Mouse (Mus musculus) T-helper 17 cell (primary cell): ENCODE measurements around the gene 1810010D01Rik.

Source experiments
- in situ Hi-C, 2 experiments: fragments of 300-600 bp; cut with MboI, MseI; formaldehyde crosslinking; loops; 1 replicate in 1 of 2; 2 replicates in 1 of 2; pipeline ENCODE4 v1.15.1; 2025; ENCODE audit warnings: high pct_unique_total_duplicates in 2 of 2

1810010D01Rik gene

GRCm38 (mm10) chr7:145215476-145215875 lies 7.6 kb upstream of the 1810010D01Rik start:
- in situ Hi-C loops, result no loop called here

GRCm38 (mm10) chr7:145211680-145212659 lies 4.1 kb upstream of the 1810010D01Rik start:
- in situ Hi-C loops, result no loop called here

GRCm38 (mm10) chr7:145210477-145211070 lies 2.7 kb upstream of the 1810010D01Rik start:
- in situ Hi-C loops, result no loop called here

GRCm38 (mm10) chr7:145206801-145207200 lies 1.1 kb downstream of the 1810010D01Rik start:
- in situ Hi-C loops, result no loop called here

- in situ Hi-C loops, result no loop called here
These were observed 1.8 kb downstream of the 1810010D01Rik start for GRCm38 (mm10) chr7:145206056-145206610.

- in situ Hi-C loops, result no loop called here
These were observed 2.5 kb downstream of the 1810010D01Rik start for GRCm38 (mm10) chr7:145205363-145205902.

GRCm38 (mm10) chr7:145199711-145200110 lies 8.2 kb downstream of the 1810010D01Rik start:
- in situ Hi-C loops, result no loop called here

- in situ Hi-C loops, result no loop called here
These were observed 9.7 kb downstream of the 1810010D01Rik start for GRCm38 (mm10) chr7:145198223-145198714.

- in situ Hi-C loops, result no loop called here
These were observed 10.2 kb downstream of the 1810010D01Rik start for GRCm38 (mm10) chr7:145197711-145198110.

GRCm38 (mm10) chr7:145197042-145197441 lies 10.9 kb downstream of the 1810010D01Rik start:
- in situ Hi-C loops, result no loop called here

GRCm38 (mm10) chr7:145196340-145196739 lies 11.6 kb downstream of the 1810010D01Rik start:
- in situ Hi-C loops, result no loop called here

- in situ Hi-C loops, result no loop called here
These were observed 12.6 kb downstream of the 1810010D01Rik start for GRCm38 (mm10) chr7:145195186-145195927.

- in situ Hi-C loops, result no loop called here
These were observed 13.3 kb downstream of the 1810010D01Rik start for GRCm38 (mm10) chr7:145194455-145195161.

GRCm38 (mm10) chr7:145192836-145193235 lies 15.1 kb downstream of the 1810010D01Rik start:
- in situ Hi-C loops, result no loop called here

- in situ Hi-C loops, result no loop called here
These were observed 17.4 kb downstream of the 1810010D01Rik start for GRCm38 (mm10) chr7:145190520-145190919.

GRCm38 (mm10) chr7:145189342-145189741 lies 18.6 kb downstream of the 1810010D01Rik start:
- in situ Hi-C loops, result no loop called here

- in situ Hi-C loops, result no loop called here
These were observed 20.1 kb downstream of the 1810010D01Rik start for GRCm38 (mm10) chr7:145187802-145188201.

GRCm38 (mm10) chr7:145182388-145182787 lies 25.5 kb downstream of the 1810010D01Rik start:
- in situ Hi-C loops, result no loop called here

GRCm38 (mm10) chr7:145181376-145182034 lies 26.4 kb downstream of the 1810010D01Rik start:
- in situ Hi-C loops, result no loop called here

- in situ Hi-C loops, result no loop called here
These were observed 28.2 kb downstream of the 1810010D01Rik start for GRCm38 (mm10) chr7:145179691-145180091.
